Mouse (Mus musculus) embryonic facial prominence, embryonic 14.5 days (tissue): Measurements from ENCODE around the gene Mettl14. TPM values are rescaled to one million over a fixed set of nuclear protein-coding genes. Genes with fewer than 3 reads are reported as not detected.

Experiments
- polyA plus RNA-seq: library from polyadenylated mRNA; unstranded; fragments of >200 nt; fragmentation: Nextera tagmentation; extraction: Ambion mirVana; gene quantifications from 2 replicates; pipeline ENCODE4 v1.2.1, GENCODE M21; 2014

The Mettl14 gene
- polyA plus RNA-seq, 1 experiment from 2014 or later: 16.3 TPM

Other genes with a start within 250 kb of the Mettl14 start
- 9.7 and 12.8 TPM in 2 replicates for gene Synpo2, start 150.0 kb downstream of the Mettl14 start, polyA plus RNA-seq
- 125 and 128 TPM in 2 replicates for gene Sec24d, start 118.7 kb downstream of the Mettl14 start, polyA plus RNA-seq
- 27.9 and 30.2 TPM in 2 replicates for gene Prss12, start 60.8 kb upstream of the Mettl14 start, polyA plus RNA-seq